Mouse (Mus musculus): Measurements from ENCODE around the gene Tmem120b. TPM values are rescaled to one million over a fixed set of nuclear protein-coding genes. Genes with fewer than 3 reads are reported as not detected.

Gene Tmem120b
- polyA plus RNA-seq, 1 experiment from 2014 or later, result 17.6 TPM

DNA sequence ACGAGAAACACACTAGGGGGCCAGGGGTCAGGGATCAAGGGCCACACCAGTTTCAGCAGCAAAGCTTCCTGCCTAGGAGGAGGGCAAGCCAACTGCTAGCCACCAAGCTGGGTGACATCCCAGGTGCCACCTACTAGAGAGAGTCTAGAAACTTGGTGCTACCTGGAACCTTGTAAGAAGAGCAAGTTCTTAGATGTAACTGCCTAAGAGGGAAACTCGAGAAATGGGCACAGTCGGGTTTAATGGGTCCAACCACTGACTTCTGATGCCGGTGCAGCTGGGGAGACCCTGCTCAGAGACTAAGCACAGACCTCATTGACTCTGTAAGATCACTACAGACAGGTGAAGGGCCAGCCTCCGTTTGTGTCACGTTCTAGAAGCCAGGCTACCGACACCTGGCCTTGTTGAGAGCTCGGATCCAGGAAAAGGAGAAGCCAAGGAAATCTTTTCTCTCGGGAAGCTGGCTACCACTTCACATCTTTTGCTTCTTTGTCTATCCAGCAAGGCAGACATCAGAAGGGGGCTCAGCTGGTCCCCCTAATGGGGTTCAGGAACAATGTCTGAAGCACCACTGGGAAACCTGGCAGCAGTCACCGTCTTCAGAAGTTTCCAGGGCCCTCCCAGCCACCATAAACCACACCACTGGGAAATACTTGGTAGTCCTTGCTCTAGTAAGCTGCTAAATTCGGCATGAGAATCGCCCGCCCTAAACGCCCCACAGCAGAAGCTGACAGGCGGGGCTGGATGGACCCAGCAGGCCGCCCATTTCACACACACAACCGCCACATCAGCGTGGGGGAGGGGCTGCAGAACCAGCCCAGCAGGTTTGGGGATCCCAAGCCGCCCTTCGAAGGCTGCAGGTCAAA is 69.1 kb downstream of the Tmem120b start:
- Histone ChIP-seq H3K4me1 (ENCODE audit: control insufficient read depth, insufficient read depth, low read length) (peaks cover 55% of the 10 kb centered on the region), H3K36me3 (ENCODE audit: control insufficient read depth, insufficient read depth, low read length) (peaks cover 11% of the 10 kb centered on the region; the same call in 1 of the 2 replicates), H3K9ac (ENCODE audit: low read depth, low read length) (peak overlapping the region; percentile 100), H3K9me3 (ENCODE audit: control insufficient read depth, low read length) (no peaks in the 10 kb centered on the region), H3K27ac (replicated peaks; ENCODE audit: low read depth, low read length) (peak overlapping the region; percentile 100), H3K27me3 (replicated peaks; ENCODE audit: control insufficient read depth, insufficient read depth, low read length) (no peaks in the 10 kb centered on the region), H3K4me3 (ENCODE audit: low read depth, low read length) (peak overlapping the region; percentile 90), H3K4me2 (ENCODE audit: low read depth, low read length) (peak overlapping the region; percentile 100)
- 4% methylated on average over 19 of the region's 20 CpGs for WGBS
- DNase-seq (ENCODE audit: low spot score) (peak; percentile 93), ATAC-seq (ENCODE audit: low read depth) (no peak; the same call in 1 of the 2 replicates)

DNA sequence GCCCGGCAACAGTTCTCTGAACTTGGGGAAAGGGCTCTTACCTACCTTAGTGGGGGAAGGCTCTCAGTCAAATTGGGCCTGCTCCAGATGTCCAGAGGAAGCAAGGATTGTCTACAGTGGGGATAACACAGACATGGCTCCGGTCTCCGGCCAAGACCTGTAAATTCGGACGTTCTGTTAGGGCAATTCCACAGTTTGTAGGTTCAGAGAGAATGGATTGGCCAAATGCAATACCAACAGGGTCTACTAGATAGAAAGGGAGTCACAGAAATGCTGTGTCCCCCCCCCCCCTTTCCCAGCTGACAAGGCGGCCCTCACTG is 69.7 kb downstream of the Tmem120b start:
- H3K4me3 ChIP-seq (ENCODE audit: low read depth, low read length), result peak overlapping the region; percentile 90
- 0% methylated on average over 5 of the region's 6 CpGs for WGBS
- peak overlapping the region; percentile 100 for H3K9ac ChIP-seq (ENCODE audit: low read depth, low read length)
- H3K27ac ChIP-seq (replicated peaks; ENCODE audit: low read depth, low read length), result peak overlapping the region; percentile 100
- DNase-seq (ENCODE audit: low spot score) (no peak), ATAC-seq (ENCODE audit: low read depth) (no peak)
- no peaks in the 10 kb centered on the region for H3K27me3 ChIP-seq (replicated peaks; ENCODE audit: control insufficient read depth, insufficient read depth, low read length)
- peaks cover 49% of the 10 kb centered on the region for H3K4me1 ChIP-seq (ENCODE audit: control insufficient read depth, insufficient read depth, low read length)
- peak overlapping the region; percentile 100 for H3K4me2 ChIP-seq (ENCODE audit: low read depth, low read length)
- no peaks in the 10 kb centered on the region for H3K9me3 ChIP-seq (ENCODE audit: control insufficient read depth, low read length)
- peaks cover 11% of the 10 kb centered on the region; the same call in 1 of the 2 replicates for H3K36me3 ChIP-seq (ENCODE audit: control insufficient read depth, insufficient read depth, low read length)

DNA sequence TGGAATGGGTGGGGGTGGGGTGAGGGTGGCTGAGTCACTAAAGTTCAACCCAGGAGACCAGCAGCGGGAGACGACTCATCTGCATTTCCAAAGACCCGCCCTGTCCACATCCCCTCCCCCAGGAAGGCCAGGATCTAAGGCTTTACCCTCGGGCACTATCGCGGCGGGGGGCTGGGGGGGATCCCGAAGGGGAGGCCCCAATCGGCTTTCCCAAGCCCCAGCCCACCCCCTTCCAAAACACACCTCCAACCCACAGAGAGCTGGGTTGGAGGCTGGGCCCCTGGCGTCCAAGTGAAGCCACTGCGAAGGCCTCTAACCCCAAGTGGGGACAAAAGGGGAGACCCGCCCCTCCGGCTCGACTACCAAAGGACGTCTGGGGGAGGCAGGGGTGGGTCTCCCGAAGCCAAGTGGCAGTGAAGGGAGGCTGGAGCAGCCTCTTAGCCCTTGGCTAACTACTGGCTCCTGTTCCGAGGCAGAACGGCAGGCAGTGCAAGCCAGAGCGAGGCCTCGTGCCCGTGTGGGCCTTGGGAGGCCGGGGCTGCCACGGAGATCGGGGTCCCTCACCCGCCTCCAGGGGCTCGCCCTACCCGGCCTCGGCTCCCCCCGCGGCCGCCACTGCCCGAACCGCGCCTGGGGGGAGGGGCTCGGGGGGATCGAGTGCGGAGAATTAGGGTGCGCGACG is 70.2 kb downstream of the Tmem120b start:
- H3K4me1 ChIP-seq (ENCODE audit: control insufficient read depth, insufficient read depth, low read length), result peaks cover 44% of the 10 kb centered on the region
- WGBS, result 0% methylated on average over 12 of the region's 40 CpGs
- H3K36me3 ChIP-seq (ENCODE audit: control insufficient read depth, insufficient read depth, low read length), result peaks cover 11% of the 10 kb centered on the region; the same call in 1 of the 2 replicates
- DNase-seq (ENCODE audit: low spot score) (peak; percentile 92), ATAC-seq (ENCODE audit: low read depth) (peak; percentile 26)
- H3K9ac ChIP-seq (ENCODE audit: low read depth, low read length), result peak overlapping the region; percentile 100
- H3K4me3 ChIP-seq (ENCODE audit: low read depth, low read length), result peak overlapping the region; percentile 90
- H3K27me3 ChIP-seq (replicated peaks; ENCODE audit: control insufficient read depth, insufficient read depth, low read length), result no peaks in the 10 kb centered on the region
- peak overlapping the region; percentile 100 for H3K27ac ChIP-seq (replicated peaks; ENCODE audit: low read depth, low read length)
- H3K9me3 ChIP-seq (ENCODE audit: control insufficient read depth, low read length), result no peaks in the 10 kb centered on the region
- H3K4me2 ChIP-seq (ENCODE audit: low read depth, low read length), result peak overlapping the region; percentile 100

DNA sequence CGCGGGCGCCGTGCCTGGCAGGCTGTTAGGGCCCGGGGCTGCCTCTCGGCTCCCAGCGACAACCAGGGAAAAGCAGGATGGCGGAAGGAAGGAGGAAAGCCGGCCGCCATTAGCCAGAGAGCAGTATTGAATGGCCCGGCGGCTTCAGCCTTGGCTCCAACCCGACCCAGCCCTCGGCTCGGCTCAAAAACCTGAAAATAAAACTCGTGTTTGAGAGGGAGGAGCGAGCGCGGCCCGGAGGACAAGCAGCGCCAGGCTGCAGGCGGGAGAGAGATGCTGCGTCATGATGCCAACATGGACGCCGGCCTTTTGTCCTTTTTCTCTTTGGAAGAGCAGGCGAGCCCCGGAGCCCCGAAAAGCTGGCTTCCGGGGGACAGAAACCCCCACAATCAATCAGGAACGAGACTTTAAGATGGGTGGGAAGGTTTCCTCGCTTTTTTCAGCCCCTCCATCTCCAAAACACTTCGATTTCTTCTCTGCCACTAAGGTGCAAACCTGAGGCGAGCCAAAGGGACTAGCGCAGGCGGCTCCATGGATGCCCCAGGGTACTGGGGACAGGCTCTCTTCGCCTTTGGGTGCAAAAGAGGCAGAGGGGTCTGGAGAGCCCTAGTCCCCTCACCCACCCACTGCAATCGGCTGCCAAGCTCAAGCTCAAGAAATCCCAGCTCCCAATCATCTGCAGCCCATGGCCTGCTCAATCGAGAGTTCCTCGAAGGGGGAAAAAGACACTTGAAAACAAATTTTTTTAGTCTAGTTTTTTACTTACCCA is 70.9 kb downstream of the Tmem120b start:
- Histone ChIP-seq H3K4me2 (ENCODE audit: low read depth, low read length) (peak overlapping the region; percentile 100), H3K9ac (ENCODE audit: low read depth, low read length) (peak overlapping the region; percentile 100), H3K27me3 (replicated peaks; ENCODE audit: control insufficient read depth, insufficient read depth, low read length) (no peaks in the 10 kb centered on the region), H3K4me1 (ENCODE audit: control insufficient read depth, insufficient read depth, low read length) (peaks cover 43% of the 10 kb centered on the region), H3K36me3 (ENCODE audit: control insufficient read depth, insufficient read depth, low read length) (peaks cover 6% of the 10 kb centered on the region; the same call in 1 of the 2 replicates), H3K27ac (replicated peaks; ENCODE audit: low read depth, low read length) (peak overlapping the region; percentile 100), H3K9me3 (ENCODE audit: control insufficient read depth, low read length) (no peaks in the 10 kb centered on the region), H3K4me3 (ENCODE audit: low read depth, low read length) (peak overlapping the region; percentile 90)
- ATAC-seq (ENCODE audit: low read depth) (0 out of 2 replicates have a peak, but pooled peaks have one; percentile 3), DNase-seq (ENCODE audit: low spot score) (peak; percentile 93)
- WGBS, result under 1% methylated on average over 37 of the region's 39 CpGs

DNA sequence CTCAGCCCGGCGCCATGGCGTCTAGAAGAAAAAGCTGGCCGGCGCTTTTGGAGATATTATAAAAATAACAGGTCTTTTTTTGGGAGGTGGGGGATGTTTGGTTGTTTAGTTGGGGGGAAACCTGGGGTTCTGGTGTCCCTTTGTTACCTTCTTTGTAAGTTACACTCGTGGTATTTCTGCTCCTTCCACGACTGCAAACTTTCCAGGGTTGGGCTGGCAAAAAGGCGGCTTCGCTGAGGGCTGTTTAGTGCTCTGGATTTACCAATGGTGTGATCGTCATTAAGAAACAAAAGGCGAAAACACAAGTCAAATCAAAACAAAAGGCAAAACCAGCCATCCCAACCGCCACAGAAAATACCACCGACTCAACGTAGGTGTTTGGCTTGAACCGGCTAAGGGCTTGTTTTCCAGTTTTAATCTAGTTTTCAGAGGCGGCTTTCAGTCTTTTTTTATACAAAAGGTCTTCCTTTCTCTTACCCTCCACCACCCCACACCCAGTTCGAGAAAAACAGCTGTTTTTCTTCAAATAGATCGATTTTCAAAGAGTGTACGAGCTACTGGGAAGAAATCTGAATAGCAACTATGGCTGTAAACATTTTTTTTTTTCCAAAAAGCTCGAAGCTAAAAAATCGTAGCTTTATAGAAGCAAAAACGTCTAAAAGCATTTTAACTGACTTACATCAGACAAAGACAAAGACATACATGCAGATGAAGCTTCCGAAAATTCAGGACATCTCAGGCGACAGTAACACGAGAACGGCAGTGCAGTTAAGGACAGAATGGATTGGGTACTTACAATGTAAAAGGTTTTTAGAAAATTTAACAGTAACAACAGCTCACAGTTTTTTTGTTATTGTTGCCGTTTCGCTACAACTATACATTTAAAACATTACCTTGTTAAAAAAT is 71.8 kb downstream of the Tmem120b start:
- no peak for DNase-seq (ENCODE audit: low spot score)
- peak overlapping the region; percentile 100 for H3K9ac ChIP-seq (ENCODE audit: low read depth, low read length)
- ATAC-seq (ENCODE audit: low read depth), result no peak
- no peaks in the 10 kb centered on the region for H3K27me3 ChIP-seq (replicated peaks; ENCODE audit: control insufficient read depth, insufficient read depth, low read length)
- H3K4me2 ChIP-seq (ENCODE audit: low read depth, low read length), result peak overlapping the region; percentile 100
- peaks cover 43% of the 10 kb centered on the region for H3K4me1 ChIP-seq (ENCODE audit: control insufficient read depth, insufficient read depth, low read length)
- under 1% methylated on average over 28 of the region's 28 CpGs for WGBS
- H3K27ac ChIP-seq (replicated peaks; ENCODE audit: low read depth, low read length), result peak overlapping the region; percentile 100
- peak overlapping the region; percentile 90 for H3K4me3 ChIP-seq (ENCODE audit: low read depth, low read length)
- no peaks in the 10 kb centered on the region for H3K9me3 ChIP-seq (ENCODE audit: control insufficient read depth, low read length)
- H3K36me3 ChIP-seq (ENCODE audit: control insufficient read depth, insufficient read depth, low read length), result no peaks in the 10 kb centered on the region

DNA sequence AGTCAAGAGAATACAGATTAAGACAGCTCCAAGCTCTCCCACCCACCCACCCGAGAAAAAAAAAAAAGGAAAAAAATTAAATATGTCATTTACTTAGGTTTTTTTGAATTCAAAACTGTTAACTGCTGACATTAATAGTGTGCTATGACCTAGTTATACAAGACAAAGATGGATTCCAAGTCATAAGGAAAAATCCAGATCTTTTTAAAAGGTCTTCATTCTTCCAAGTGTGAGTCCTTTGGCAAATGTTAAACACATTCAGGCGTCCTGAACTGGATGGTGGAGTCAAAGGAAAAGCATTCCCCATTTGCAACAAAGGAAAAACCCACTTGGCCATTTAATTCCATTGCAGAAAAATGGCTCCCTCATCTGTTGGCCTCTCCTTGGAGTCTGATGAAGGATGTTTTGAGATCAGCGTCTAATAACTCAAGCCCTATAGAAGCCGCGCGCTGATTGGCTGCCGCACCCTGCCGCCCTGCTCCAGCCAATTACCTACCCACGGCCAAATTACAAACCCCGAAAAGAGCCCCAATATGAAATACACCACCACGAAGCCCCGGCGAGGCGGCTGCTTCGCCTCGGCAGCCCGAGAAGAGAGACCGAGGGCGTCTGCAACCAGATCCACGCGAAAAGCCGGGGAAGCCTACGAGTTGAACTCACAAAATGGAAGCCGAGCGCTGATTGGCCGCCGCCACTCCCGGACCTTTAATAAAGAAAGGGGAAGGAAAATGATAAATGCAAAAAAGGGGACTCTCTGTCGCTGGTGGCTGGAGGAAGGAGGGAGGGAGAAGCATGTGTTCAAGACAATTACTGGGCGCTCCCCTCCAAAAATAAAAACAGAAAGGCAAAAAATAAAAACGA is 72.7 kb downstream of the Tmem120b start:
- Histone ChIP-seq H3K4me1 (ENCODE audit: control insufficient read depth, insufficient read depth, low read length) (peaks cover 42% of the 10 kb centered on the region), H3K9ac (ENCODE audit: low read depth, low read length) (peak overlapping the region; percentile 100), H3K36me3 (ENCODE audit: control insufficient read depth, insufficient read depth, low read length) (0 out of 2 replicates have a peak, but pooled peaks cover 6% of the 10 kb centered on the region), H3K4me3 (ENCODE audit: low read depth, low read length) (peak overlapping the region; percentile 90), H3K4me2 (ENCODE audit: low read depth, low read length) (peak overlapping the region; percentile 100), H3K9me3 (ENCODE audit: control insufficient read depth, low read length) (no peaks in the 10 kb centered on the region), H3K27ac (replicated peaks; ENCODE audit: low read depth, low read length) (peak overlapping the region; percentile 100), H3K27me3 (replicated peaks; ENCODE audit: control insufficient read depth, insufficient read depth, low read length) (no peaks in the 10 kb centered on the region)
- peak; percentile 98 for DNase-seq (ENCODE audit: low spot score)
- under 1% methylated on average over 31 of the region's 31 CpGs for whole genome bisulfite sequencing
- ATAC-seq (ENCODE audit: low read depth), result peak; percentile 75

DNA sequence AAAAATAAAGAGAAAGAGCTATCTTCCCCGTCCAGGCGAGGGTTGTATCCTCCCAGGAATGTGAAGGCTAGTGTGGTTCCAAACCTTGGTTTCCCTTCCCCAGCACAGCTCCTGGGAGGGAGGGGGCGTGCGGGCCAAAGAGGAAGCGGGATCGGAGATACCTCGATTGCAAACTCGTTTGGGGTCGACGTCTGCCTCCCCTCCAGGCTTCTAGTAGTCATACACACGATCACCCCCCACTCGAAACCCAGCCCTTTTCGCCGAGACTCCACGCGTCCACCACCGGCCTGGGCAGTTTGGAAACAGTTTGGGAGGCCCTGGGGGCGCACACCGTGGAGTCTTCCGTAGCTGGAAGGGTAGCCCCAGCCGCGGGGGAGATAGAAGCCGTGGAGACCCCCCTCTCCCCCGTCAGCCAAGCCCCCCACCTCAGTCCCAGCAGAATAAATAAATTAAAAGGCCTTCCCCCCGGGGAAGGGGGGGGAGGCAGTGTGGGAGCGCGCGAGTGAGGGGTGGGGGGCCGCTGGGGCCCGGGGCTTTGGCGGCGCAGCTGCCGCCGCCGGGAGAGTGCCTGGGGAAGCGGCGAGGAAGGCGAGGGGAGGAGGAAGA is 73.4 kb downstream of the Tmem120b start:
- H3K4me1 ChIP-seq (ENCODE audit: control insufficient read depth, insufficient read depth, low read length), result peaks cover 35% of the 10 kb centered on the region
- 3% methylated on average over 25 of the region's 38 CpGs for WGBS

More for the DNA sequence above, 73.4 kb downstream of the Tmem120b start:
- H3K27ac ChIP-seq (replicated peaks; ENCODE audit: low read depth, low read length), result peak overlapping the region; percentile 100
- ATAC-seq (ENCODE audit: low read depth), result no peak
- no peaks in the 10 kb centered on the region for H3K9me3 ChIP-seq (ENCODE audit: control insufficient read depth, low read length)
- H3K4me3 ChIP-seq (ENCODE audit: low read depth, low read length), result peak overlapping the region; percentile 90
- DNase-seq (ENCODE audit: low spot score), result peak; percentile 80
- H3K4me2 ChIP-seq (ENCODE audit: low read depth, low read length), result peak overlapping the region; percentile 100
- peak overlapping the region; percentile 100 for H3K9ac ChIP-seq (ENCODE audit: low read depth, low read length)
- H3K27me3 ChIP-seq (replicated peaks; ENCODE audit: control insufficient read depth, insufficient read depth, low read length), result no peaks in the 10 kb centered on the region
- H3K36me3 ChIP-seq (ENCODE audit: control insufficient read depth, insufficient read depth, low read length), result peaks cover 11% of the 10 kb centered on the region
